Mouse (Mus musculus) erythroblast, embryonic 14.5 days (primary cell): ENCODE results near the gene Crk. TPM values are rescaled to one million over a fixed set of nuclear protein-coding genes. Genes with fewer than 3 reads are reported as not detected.
"Not testable (repeated sequence)": the region's sequence is repeated elsewhere in the genome, so short reads cannot be mapped to it uniquely, and the experiment has no call there.

Source experiments
- H3K27me3 ChIP-seq: 2 replicates; pipeline ENCODE4 v1.6.1; 2012; ENCODE audit warnings: inconsistent platforms; ENCODE audit not compliant: control insufficient read depth
- H3K36me3 ChIP-seq: 2 replicates; pipeline ENCODE4 v1.6.1; 2012; ENCODE audit warnings: mild to moderate bottlenecking, inconsistent platforms; ENCODE audit not compliant: control insufficient read depth
- H3K4me1 ChIP-seq: 2 replicates; pipeline ENCODE4 v1.6.1; 2012; ENCODE audit warnings: inconsistent platforms; ENCODE audit not compliant: control insufficient read depth
- H3K4me3 ChIP-seq: replicated peaks from 2 replicates; pipeline ENCODE3; 2012; ENCODE audit warnings: moderate library complexity, mild to moderate bottlenecking, inconsistent platforms
- H3K9me3 ChIP-seq: 2 replicates; pipeline ENCODE4 v1.6.1; 2012; ENCODE audit warnings: low read length, inconsistent platforms, mixed read lengths; ENCODE audit not compliant: control insufficient read depth
- GATA1 ChIP-seq: IDR thresholded peaks from 2 replicates; pipeline ENCODE4 v1.6.1; 2012; ENCODE audit warnings: low read length, inconsistent platforms, mixed read lengths
- TAL1 ChIP-seq: IDR thresholded peaks from 3 replicates; pipeline ENCODE4 v1.6.1; 2012; ENCODE audit warnings: low read length, inconsistent platforms, mixed read lengths
- polyA plus RNA-seq: library from polyadenylated mRNA; stranded (reverse); fragments of >175 nt; gene quantifications from 2 replicates; pipeline ENCODE4 v1.2.3, GENCODE M21; 2012

The Crk gene
- polyA plus RNA-seq, 1 experiment = 6.6 TPM

DNA sequence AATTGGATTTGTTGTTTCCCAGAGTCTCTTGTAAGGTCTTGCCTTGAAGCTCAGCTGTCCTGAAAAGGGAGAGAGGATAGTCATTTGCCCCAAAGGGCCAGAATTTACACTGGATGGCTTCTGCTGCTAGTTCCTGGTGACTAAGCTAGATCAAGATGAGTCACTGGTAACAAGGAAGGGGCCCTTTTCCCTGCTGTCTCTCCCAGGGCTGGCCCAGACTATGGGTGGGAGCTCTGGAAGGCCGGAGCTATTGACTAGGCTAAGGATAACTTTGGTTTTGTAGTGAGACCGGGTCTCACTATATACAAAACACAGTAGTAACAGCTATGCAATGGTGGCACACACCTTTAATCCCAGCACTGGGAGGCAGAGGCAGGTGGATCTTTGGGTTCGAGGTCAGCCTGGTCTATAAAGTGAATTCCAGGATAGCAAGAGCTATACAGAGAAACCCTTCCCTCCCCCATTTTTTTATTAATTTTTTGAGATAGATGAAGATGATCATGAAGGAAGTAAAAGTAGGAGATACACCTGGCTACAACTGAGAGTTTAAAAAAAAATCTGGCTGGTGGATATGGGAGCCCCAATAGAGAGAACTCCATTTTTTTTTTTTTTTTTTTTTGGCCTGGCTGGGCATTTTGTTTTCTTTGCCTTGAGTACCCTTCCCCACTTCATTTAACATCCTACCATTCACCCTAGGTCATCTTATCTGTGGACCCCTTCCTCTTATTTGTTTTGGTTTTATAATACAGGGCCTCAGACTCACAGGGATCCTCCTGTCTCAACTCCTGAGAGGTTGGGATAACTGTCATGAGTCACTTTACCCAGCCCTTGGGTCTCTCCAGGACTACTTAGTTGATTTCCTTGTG lies 945 bp upstream of the Crk start:
- H3K36me3 ChIP-seq = peaks cover 29% of the 10 kb centered on the region
- H3K9me3 ChIP-seq = no peaks in the 10 kb centered on the region
- no peaks in the 10 kb centered on the region for H3K27me3 ChIP-seq
- TF ChIP-seq TAL1 (no peak), GATA1 (no peak)
- peak overlapping the region; percentile 100 for H3K4me3 ChIP-seq
- H3K4me1 ChIP-seq = peaks cover 43% of the 10 kb centered on the region

DNA sequence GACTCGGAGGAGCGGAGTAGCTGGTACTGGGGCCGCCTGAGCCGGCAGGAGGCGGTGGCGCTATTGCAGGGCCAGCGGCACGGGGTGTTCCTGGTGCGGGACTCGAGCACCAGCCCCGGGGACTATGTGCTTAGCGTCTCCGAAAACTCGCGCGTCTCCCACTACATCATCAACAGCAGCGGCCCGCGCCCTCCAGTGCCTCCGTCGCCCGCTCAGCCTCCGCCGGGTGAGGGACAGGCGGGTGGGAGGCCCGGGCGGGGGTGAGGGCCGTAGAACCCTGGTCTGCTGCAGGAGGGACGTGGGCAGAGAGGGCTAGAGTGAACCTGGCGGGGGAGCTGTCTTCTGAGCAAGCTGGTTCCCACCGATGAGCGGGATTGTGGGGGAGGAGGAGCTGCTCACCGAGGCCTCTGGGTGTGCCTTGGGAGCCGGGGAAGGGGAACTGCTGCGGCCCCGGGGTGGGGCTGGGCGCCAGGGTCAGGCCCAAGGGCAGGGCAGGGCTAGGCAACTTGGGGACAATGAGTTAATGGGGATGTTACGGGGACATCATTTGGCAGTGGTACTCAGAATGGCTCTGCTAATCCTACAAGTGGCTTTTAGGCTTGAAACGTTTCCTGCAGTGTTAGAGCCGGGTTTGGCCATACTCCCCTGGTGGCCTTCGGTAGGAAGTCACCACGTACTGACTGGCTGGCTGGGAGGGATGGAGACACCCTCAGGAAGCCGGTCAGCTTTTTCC lies 546 bp downstream of the Crk start:
- H3K4me3 ChIP-seq = peak overlapping the region; percentile 100
- TF ChIP-seq TAL1 (no peak), GATA1 (no peak)

DNA sequence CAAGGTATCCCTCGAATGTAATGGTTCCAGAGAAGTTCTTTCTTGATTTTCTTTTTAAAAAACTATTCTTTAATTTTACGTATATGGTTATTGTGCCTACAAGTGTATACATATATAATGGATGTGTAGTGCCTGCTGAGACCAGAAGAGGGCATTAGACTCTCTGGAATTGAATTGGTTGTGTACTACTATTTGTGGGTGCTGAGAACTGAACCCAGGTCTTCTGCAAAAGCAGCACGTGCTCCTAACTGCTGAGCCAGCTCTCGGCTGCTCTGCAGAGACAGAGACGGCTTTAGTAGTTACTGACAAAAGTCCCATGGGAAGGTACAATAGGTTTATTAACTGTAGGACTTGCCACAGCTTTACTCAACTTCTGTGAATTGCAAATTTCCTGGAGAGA lies 5.4 kb downstream of the Crk start:
- Histone ChIP-seq H3K9me3 (peaks cover 6% of the 10 kb centered on the region), H3K27me3 (no peaks in the 10 kb centered on the region), H3K4me1 (peaks cover 41% of the 10 kb centered on the region), H3K4me3 (no peak overlapping the region), H3K36me3 (peaks cover 75% of the 10 kb centered on the region)
- TF ChIP-seq TAL1 (no peak), GATA1 (no peak)

More for the DNA sequence above, 546 bp downstream of the Crk start:
- peaks cover 6% of the 10 kb centered on the region for H3K9me3 ChIP-seq
- H3K27me3 ChIP-seq = no peaks in the 10 kb centered on the region
- peaks cover 40% of the 10 kb centered on the region for H3K36me3 ChIP-seq
- peaks cover 49% of the 10 kb centered on the region for H3K4me1 ChIP-seq

DNA sequence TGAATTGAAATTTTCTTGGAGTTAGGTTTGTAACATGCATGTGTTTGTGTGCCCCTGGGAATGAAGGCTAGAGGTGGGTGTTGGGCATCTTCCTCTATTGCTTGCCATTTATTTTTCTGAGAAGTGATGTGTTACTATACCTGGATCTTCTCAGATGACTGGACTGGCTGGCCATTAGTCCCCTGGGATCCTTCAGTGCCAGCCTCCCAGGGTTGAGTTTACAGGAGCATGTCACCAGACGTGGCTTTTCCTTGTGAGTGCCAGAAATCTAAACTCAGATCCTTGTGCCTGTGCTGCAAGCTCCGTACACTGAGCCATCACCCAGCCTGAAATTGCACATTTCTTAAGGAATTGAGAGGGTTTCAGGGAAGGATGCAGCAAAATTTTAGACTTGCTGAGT lies 5.9 kb downstream of the Crk start:
- Histone ChIP-seq H3K36me3 (peaks cover 80% of the 10 kb centered on the region), H3K4me1 (peaks cover 38% of the 10 kb centered on the region), H3K4me3 (no peak overlapping the region), H3K27me3 (no peaks in the 10 kb centered on the region), H3K9me3 (peaks cover 6% of the 10 kb centered on the region)
- TF ChIP-seq TAL1 (no peak), GATA1 (no peak)

DNA sequence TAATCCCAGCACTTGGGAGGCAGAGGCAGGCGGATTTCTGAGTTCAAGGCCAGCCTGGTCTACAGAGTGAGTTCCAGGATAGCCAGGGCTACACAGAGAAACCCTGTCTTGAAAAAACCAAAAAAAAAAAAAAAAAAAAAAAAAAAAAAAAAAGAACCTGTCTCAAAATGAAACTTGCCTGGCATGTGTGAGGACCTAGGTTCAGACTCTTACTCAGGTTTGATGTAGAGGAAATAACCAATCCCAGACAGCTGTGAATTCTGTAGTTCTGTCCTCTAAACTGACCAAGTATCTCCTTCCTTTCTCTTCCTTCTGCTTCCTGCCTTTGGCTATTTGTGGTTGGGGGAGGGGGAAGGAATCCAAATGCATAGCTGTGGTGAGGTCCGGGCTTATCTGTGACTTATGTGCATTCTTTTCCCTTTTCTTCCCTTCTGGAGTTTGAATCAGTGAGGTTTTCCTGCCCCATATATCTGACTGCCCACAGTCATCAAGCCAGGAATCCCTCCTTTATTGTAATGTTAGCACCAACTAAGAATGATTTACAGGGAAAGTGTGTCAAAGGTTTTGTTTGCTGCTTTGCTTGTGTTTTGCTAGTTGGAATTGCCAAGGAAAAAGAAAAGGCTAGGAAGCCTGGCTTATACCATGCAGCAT lies 8.4 kb downstream of the Crk start:
- no peak overlapping the region for H3K4me3 ChIP-seq
- H3K4me1 ChIP-seq = peaks cover 20% of the 10 kb centered on the region
- TF ChIP-seq GATA1 = no peak
- no peak; the same call in 2 of the 3 replicates for TF ChIP-seq TAL1
- no peaks in the 10 kb centered on the region for H3K27me3 ChIP-seq
- H3K9me3 ChIP-seq = peaks cover 6% of the 10 kb centered on the region
- H3K36me3 ChIP-seq = peaks cover 83% of the 10 kb centered on the region

DNA sequence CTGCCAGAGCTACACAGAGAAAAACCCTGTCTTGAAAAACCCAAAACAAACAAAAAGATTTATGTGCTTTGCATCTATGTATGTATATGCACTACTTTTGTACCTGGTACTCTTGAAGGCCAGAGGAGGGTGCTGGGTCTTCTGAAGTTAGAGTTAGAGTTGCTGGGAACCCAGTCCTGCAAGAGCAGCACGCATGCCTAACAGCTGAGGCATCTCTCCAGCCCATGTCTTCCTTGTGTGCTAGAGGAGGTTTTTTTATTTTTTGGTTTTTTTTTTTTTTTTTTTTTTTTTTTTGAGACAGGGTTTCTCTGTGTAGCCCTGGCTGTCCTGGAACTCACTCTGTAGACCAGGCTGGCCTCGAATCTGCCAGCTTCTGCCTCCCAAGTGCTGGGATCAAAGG lies 9.1 kb downstream of the Crk start:
- TF ChIP-seq GATA1 (no peak), TAL1 (no peak)
- Histone ChIP-seq H3K4me1 (peaks cover 18% of the 10 kb centered on the region), H3K36me3 (peaks cover 85% of the 10 kb centered on the region)

DNA sequence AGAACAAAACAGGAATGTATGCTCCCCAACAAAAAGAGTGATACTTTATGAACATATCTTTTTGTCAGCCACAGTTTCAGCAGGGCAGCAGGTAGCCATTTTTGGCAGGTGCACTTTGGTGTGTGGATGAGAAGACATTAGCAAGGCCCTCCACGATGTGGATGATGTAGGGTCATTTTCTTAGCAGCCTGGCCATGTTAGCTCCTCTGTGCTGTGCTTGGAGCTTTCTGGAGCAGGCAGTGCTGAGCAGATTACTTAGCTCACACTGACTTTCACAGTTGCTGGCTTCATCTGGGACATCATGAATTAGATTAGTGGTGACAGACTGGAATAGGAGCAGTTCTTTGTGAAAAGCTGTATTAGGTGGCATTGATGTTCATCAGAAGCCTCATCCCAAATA lies 10.9 kb downstream of the Crk start:
- no peak for TF ChIP-seq TAL1
- no peak for TF ChIP-seq GATA1

More for the DNA sequence above, 9.1 kb downstream of the Crk start:
- peaks cover 6% of the 10 kb centered on the region for H3K9me3 ChIP-seq
- no peak overlapping the region for H3K4me3 ChIP-seq
- no peaks in the 10 kb centered on the region for H3K27me3 ChIP-seq

DNA sequence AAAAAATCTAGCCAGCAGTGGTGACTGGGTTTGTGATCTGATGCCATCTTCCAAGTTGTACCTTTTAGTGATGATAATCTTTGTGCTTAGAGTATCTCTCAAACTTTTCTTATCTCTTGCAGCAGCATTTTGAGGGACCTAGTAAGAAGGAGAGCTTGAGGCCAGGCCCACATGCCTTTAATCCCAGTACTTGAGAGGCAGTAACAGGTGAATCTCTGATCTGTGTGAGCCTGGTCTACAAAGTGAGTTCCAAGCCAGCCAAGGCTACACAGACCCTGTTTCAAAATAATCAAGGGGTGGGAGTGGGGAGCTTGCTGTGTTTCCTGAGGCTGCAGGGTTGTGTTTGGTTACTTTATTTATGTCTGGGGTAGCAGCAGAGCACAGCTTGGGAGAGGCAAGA lies 12.0 kb downstream of the Crk start:
- H3K4me3 ChIP-seq = no peak overlapping the region
- TF ChIP-seq TAL1 (no peak), GATA1 (no peak)
- H3K9me3 ChIP-seq = no peaks in the 10 kb centered on the region
- peaks cover 10% of the 10 kb centered on the region for H3K4me1 ChIP-seq
- no peaks in the 10 kb centered on the region for H3K27me3 ChIP-seq
- peaks cover 85% of the 10 kb centered on the region for H3K36me3 ChIP-seq

More for the DNA sequence above, 10.9 kb downstream of the Crk start:
- Histone ChIP-seq H3K27me3 (no peaks in the 10 kb centered on the region), H3K4me1 (peaks cover 13% of the 10 kb centered on the region), H3K36me3 (peaks cover 85% of the 10 kb centered on the region), H3K9me3 (no peaks in the 10 kb centered on the region), H3K4me3 (no peak overlapping the region)

DNA sequence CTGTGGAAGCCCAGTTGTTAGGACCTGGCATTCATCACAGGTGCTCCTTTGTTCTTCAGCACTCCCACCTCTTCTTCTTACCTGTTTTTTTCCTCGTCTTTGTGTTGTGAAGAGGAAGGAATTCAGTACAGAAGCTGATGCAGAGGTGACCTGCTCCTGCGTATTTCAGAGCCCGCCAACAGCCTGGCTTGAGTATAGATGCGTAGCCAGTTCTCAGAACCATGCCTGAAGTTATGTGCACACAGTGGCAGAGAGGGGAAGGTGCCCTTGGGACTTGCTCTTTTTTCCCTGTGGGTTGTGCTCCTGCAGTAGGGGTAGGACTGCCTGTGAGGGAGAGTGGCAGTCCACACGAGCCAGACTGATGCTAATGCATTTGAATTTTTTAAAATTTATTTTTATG lies 14.5 kb downstream of the Crk start:
- H3K36me3 ChIP-seq = peaks cover 98% of the 10 kb centered on the region
- TF ChIP-seq GATA1 (no peak), TAL1 (no peak)
- H3K9me3 ChIP-seq = no peaks in the 10 kb centered on the region

DNA sequence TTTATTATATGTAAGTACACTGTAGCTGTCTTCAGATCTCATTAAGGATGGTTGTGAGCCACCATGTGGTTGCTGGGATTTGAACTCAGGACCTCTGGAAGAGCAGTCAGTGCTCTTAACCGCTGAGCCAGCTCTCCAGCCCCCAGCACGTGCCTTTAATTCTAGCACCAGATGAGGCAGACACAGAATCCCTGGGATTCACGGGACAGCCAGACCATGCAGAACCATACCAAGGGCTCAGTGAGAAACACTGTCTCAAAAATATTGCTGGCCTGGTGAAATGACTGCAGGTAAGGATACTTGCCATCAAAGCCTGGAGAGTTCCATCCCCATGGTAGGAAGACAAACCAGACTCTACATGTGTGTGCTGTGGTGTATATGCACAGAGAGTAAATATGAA lies 18.4 kb downstream of the Crk start:
- not testable (repeated sequence) for H3K4me3 ChIP-seq, H3K4me1 ChIP-seq, H3K27me3 ChIP-seq, H3K9me3 ChIP-seq
- H3K36me3 ChIP-seq = peaks cover 99% of the 10 kb centered on the region

More for the DNA sequence above, 14.5 kb downstream of the Crk start:
- Histone ChIP-seq H3K4me3 (no peak overlapping the region), H3K4me1 (peaks cover 7% of the 10 kb centered on the region), H3K27me3 (no peaks in the 10 kb centered on the region)
